8 mouse cellular contexts compared by ENCODE assay signal in genomic region chr4:116951642-116952041, GRCm38 (mm10). TPM values are rescaled to one million over a fixed set of nuclear protein-coding genes. Genes with fewer than 3 reads are reported as not detected.
DNase-seq lines count a peak whose midpoint lies in the region; ATAC-seq and TF ChIP-seq lines count a peak whose summit lies in the region.
"Had no signal": no experiment of that assay in that cellular context is flagged by ENCODE, and none has a peak within 500 bp of the region (broad histone marks: within the 10 kb centered on the region; RNA-seq: fewer than 3 reads in every experiment).

No protein-coding gene starts in this region.

- H3K36me3 ChIP-seq in kidney, embryonic 16.5 days (ENCODE audit: insufficient read depth, low read length): no peaks in the 10 kb centered on the region
- H3K36me3 ChIP-seq in MEL (ENCODE audit: control insufficient read depth in 1 of 2, insufficient read depth in 2 of 2, low read length in 2 of 2): no peaks in the 10 kb centered on the region
- no peaks in the 10 kb centered on the region for H3K36me3 ChIP-seq in heart, embryonic 10.5 days

- H3K27me3 ChIP-seq in kidney, embryonic 16.5 days (ENCODE audit: insufficient read depth, low read length): no peaks in the 10 kb centered on the region
- H3K27me3 ChIP-seq in MEL (ENCODE audit: control insufficient read depth in 1 of 2, insufficient read depth in 2 of 2, low read length in 2 of 2): peaks cover 8 to 13% of the 10 kb centered on the region in 2 experiments
- H3K27me3 ChIP-seq in heart, embryonic 10.5 days (ENCODE audit: insufficient read depth, poor library complexity, severe bottlenecking): no peaks in the 10 kb centered on the region

- H3K9ac ChIP-seq in kidney, embryonic 16.5 days (replicated peaks; ENCODE audit: low read length): no peak overlapping the region
- no peak overlapping the region for H3K9ac ChIP-seq in MEL (ENCODE audit: control insufficient read depth, low read depth, low read length, poor library complexity, severe bottlenecking)

- DNase-seq in kidney, adult 8-10 months: peak; percentile 5 to 22
- DNase-seq in CD4-positive helper T cell, adult 2 months (ENCODE audit: low read depth, low spot score): peak; percentile 7
- peak; percentile 18 for DNase-seq in MEL (ENCODE audit: low read depth, low spot score)
- peak; percentile 16 to 40 for DNase-seq in kidney, postnatal 36 days
- DNase-seq in heart, embryonic 10.5 days (ENCODE audit: low spot score): no peak
- DNase-seq in adrenal gland, adult 8-10 months: no peak

- H3K27ac ChIP-seq in kidney, embryonic 16.5 days (ENCODE audit: low read length): no peak overlapping the region
- no peak overlapping the region for H3K27ac ChIP-seq in MEL (ENCODE audit: control insufficient read depth, low read depth, low read length)
- no peak overlapping the region for H3K27ac ChIP-seq in heart, embryonic 10.5 days
- H3K27ac ChIP-seq: macrophage had no signal

- peak in 2 of 3 experiments; percentile 27 to 40; a peak in 4 of 6 replicates for TF ChIP-seq CTCF in MEL (IDR thresholded peaks at IDR 0.05 in 2 of 3, conservative IDR thresholded peaks at IDR 0.05 in 1 of 3; ENCODE audit: control insufficient read depth in 1 of 3, insufficient read depth in 1 of 3, low read depth in 2 of 3, low read length in 3 of 3, poor library complexity in 1 of 3, severe bottlenecking in 1 of 3)

- no peaks in the 10 kb centered on the region for H3K9me3 ChIP-seq in kidney, embryonic 16.5 days (ENCODE audit: low read length)
- no peaks in the 10 kb centered on the region for H3K9me3 ChIP-seq in MEL (replicated peaks; ENCODE audit: insufficient read depth, low read length)
- no peaks in the 10 kb centered on the region for H3K9me3 ChIP-seq in heart, embryonic 10.5 days

- no peak overlapping the region for H3K4me2 ChIP-seq in kidney, embryonic 16.5 days (replicated peaks; ENCODE audit: low read depth, low read length)

- no peak for ATAC-seq in kidney, embryonic 16.5 days (ENCODE audit: low FRiP score, low TSS enrichment)

- TF ChIP-seq EP300 in MEL (IDR thresholded peaks at IDR 0.05; ENCODE audit: low read depth in 1 of 2, low read length in 2 of 2): no peak

- no peaks in the 10 kb centered on the region for H3K79me2 ChIP-seq in MEL (ENCODE audit: control insufficient read depth, insufficient read depth, low read length, poor library complexity)

- peak; percentile 7 for TF ChIP-seq RAD21 in MEL (IDR thresholded peaks at IDR 0.05; ENCODE audit: low read depth, low read length)

- WGBS in kidney, embryonic 16.5 days: 30% methylated on average over 1 of the region's 1 CpGs
- 23% methylated on average over 1 of the region's 1 CpGs for WGBS in heart, embryonic 10.5 days

- no peak overlapping the region for H3K4me3 ChIP-seq in kidney, embryonic 16.5 days (ENCODE audit: low read length)
- H3K4me3 ChIP-seq in MEL (ENCODE audit: control insufficient read depth in 1 of 2, insufficient read depth in 1 of 2, low read depth in 2 of 2, low read length in 2 of 2): no peak overlapping the region
- no peak overlapping the region for H3K4me3 ChIP-seq in heart, embryonic 10.5 days

- no peaks in the 10 kb centered on the region for H3K4me1 ChIP-seq in kidney, embryonic 16.5 days (ENCODE audit: insufficient read depth, low read length)
- H3K4me1 ChIP-seq in MEL (ENCODE audit: control insufficient read depth in 1 of 2, insufficient read depth in 2 of 2, low read length in 2 of 2): no peaks in the 10 kb centered on the region
- no peaks in the 10 kb centered on the region for H3K4me1 ChIP-seq in heart, embryonic 10.5 days

- no peak for TF ChIP-seq POLR2A in MEL (IDR thresholded peaks at IDR 0.05; ENCODE audit: control insufficient read depth in 1 of 2, insufficient read depth in 1 of 2, low read depth in 1 of 2, low read length in 2 of 2, poor library complexity in 1 of 2)

TF ChIP-seq in MEL, 35 proteins besides CTCF, POLR2A, EP300 and RAD21:
- TF ChIP-seq GABPA (IDR thresholded peaks at IDR 0.05; ENCODE audit: low read depth, low read length) (no peak), USF2 (IDR thresholded peaks at IDR 0.05; ENCODE audit: borderline replicate concordance in 1 of 2, insufficient read depth in 1 of 2, low read depth in 1 of 2, low read length in 2 of 2) (no peak), ZNF384 (IDR thresholded peaks at IDR 0.05; ENCODE audit: low read depth, low read length) (no peak), GATA1 (IDR thresholded peaks at IDR 0.05; ENCODE audit: low read depth, low read length) (no peak), ZC3H11A (IDR thresholded peaks at IDR 0.05; ENCODE audit: low read depth, low read length) (no peak), MAX (IDR thresholded peaks at IDR 0.05; ENCODE audit: low read length) (no peak), KAT2A (conservative IDR thresholded peaks at IDR 0.05; ENCODE audit: low read depth, low read length) (no peak), ELF1 (IDR thresholded peaks at IDR 0.05; ENCODE audit: low read depth, low read length) (no peak), TAL1 (IDR thresholded peaks at IDR 0.05; ENCODE audit: low read length) (no peak), NELFE (IDR thresholded peaks at IDR 0.05; ENCODE audit: low read depth, low read length) (no peak), MEF2A (IDR thresholded peaks at IDR 0.05; ENCODE audit: extremely low read depth, insufficient replicate concordance, low read depth, low read length, poor library complexity, severe bottlenecking) (no peak), CHD2 (IDR thresholded peaks at IDR 0.05; ENCODE audit: low read length) (no peak)

RNA-seq across cellular contexts. Expression of gene Urod, which starts 42.6 kb away (rescaled TPM):
- polyA plus RNA-seq in kidney, embryonic 16.5 days (2015; fragmentation: Nextera tagmentation; extraction: Ambion mirVana): 107 and 109 TPM in 2 replicates
- 72.0 and 108 TPM in 2 replicates for total RNA-seq in MEL (2012; rRNA removed)
- polyA plus RNA-seq in MEL (2012; ENCODE audit: insufficient read depth in 1 of 2, insufficient read length in 2 of 2, low read depth in 1 of 2, low replicate concordance in 2 of 2, missing spikeins in 1 of 2): 100 to 1,000 TPM; 132 to 645 TPM
- polyA plus RNA-seq in heart, embryonic 10.5 days (2016; fragmentation: Nextera tagmentation; extraction: Ambion mirVana): 128 and 133 TPM in 2 replicates
- 100 to 1,000 TPM; 123 to 137 (median 128) TPM for total RNA-seq in adrenal gland, adult 8-10 months (2022)

RNA-seq across cellular contexts. Expression of gene Hectd3, which starts 43.5 kb away (rescaled TPM):
- 11.5 and 12.4 TPM in 2 replicates for polyA plus RNA-seq in kidney, embryonic 16.5 days (2015; fragmentation: Nextera tagmentation; extraction: Ambion mirVana)
- 9.8 TPM in 2 replicates for total RNA-seq in MEL (2012; rRNA removed)
- 10 to 100 TPM in 1 of 2 experiments, not detected in 1; 19.1 TPM for polyA plus RNA-seq in MEL (2012; ENCODE audit: insufficient read depth in 1 of 2, insufficient read length in 2 of 2, low read depth in 1 of 2, low replicate concordance in 2 of 2, missing spikeins in 1 of 2)
- 6.6 and 8.3 TPM in 2 replicates for polyA plus RNA-seq in heart, embryonic 10.5 days (2016; fragmentation: Nextera tagmentation; extraction: Ambion mirVana)
- total RNA-seq in adrenal gland, adult 8-10 months (2022): 10 to 100 TPM; 29.5 to 41.4 (median 34.6) TPM

Comparison
In these comparisons a context has a peak if more than half of its experiments do, and no peak if none do; other contexts are left out.
1. DNase-seq: peak in kidney, adult 8-10 months (2 of 2), CD4-positive helper T cell, adult 2 months (single experiment), MEL (single experiment) and kidney, postnatal 36 days (2 of 2); none in heart, embryonic 10.5 days (single experiment) and adrenal gland, adult 8-10 months (single experiment).